Mouse (Mus musculus) gastrocnemius, adult 2 months (tissue): Measurements from ENCODE around the gene Ccr1l1. TPM values are rescaled to one million over a fixed set of nuclear protein-coding genes. Genes with fewer than 3 reads are reported as not detected.

Experiments
- DNase-seq: peaks from one replicate; pipeline ENCODE4 v3.0.0; 2022
- H3K27ac ChIP-seq: fragments of 200-600 bp; 2 replicates; pipeline ENCODE4 v1.8.1; 2022; ENCODE audit warnings: mild to moderate bottlenecking
- H3K4me3 ChIP-seq: fragments of 200-600 bp; 2 replicates; pipeline ENCODE4 v1.8.1; 2022; ENCODE audit warnings: mild to moderate bottlenecking, moderate library complexity
- CTCF ChIP-seq: fragments of 200-600 bp; IDR thresholded peaks from 2 replicates; pipeline ENCODE4 v1.8.1; 2022; ENCODE audit warnings: antibody characterized with exemption, mild to moderate bottlenecking, moderate library complexity
- intact Hi-C: fragments of 180-260 bp; cut with DNase I; formaldehyde crosslinking; loops from one replicate; pipeline ENCODE4 v1.15.1; 2025
- total RNA-seq, 2 experiments: library from RNA; stranded (reverse); gene quantifications; 2 replicates each; pipeline ENCODE4 v1.2.3; 2021

The Ccr1l1 gene
- total RNA-seq, 2 experiments from 2014 or later: not detected

DNA sequence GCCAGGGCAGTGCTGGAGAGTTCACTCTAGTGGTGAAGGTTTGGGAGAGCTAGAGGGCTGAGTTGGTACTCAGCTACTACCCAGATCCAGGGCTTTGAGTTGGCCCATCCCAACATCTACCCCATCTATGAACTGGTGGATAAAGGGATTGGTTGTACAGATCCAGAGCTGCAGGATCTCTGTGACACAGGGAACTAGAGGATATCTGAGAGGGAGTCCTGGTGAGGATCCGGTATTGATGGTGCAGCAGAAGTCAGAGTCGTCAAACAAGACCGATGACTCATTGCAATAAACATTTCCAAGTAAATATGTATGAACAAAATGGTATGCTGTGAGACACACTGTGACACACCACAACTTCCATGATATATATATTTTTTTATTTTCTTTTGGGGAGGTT is 47.3 kb downstream of the Ccr1l1 start:
- Histone ChIP-seq H3K27ac (no peak overlapping the region; the same call in 1 of the 2 replicates), H3K4me3 (no peak overlapping the region)
- TF ChIP-seq CTCF: no peak
- intact Hi-C loops: no loop called here
- no peak for DNase-seq

- no peak for TF ChIP-seq CTCF
- intact Hi-C loops: no loop called here
- no peak for DNase-seq
- Histone ChIP-seq H3K4me3 (no peak overlapping the region), H3K27ac (no peak overlapping the region; the same call in 1 of the 2 replicates)
Measured at GRCm38 (mm10) chr9:123930476-123930875, 47.7 kb downstream of the Ccr1l1 start.

GRCm38 (mm10) chr9:123929936-123930335 is 48.3 kb downstream of the Ccr1l1 start:
- no peak overlapping the region for H3K4me3 ChIP-seq
- DNase-seq: no peak
- intact Hi-C loops: no loop called here
- no peak for TF ChIP-seq CTCF
- no peak overlapping the region for H3K27ac ChIP-seq

- DNase-seq: no peak
- intact Hi-C loops: no loop called here
- peak; percentile 23; the same call in 1 of the 2 replicates for TF ChIP-seq CTCF
- Histone ChIP-seq H3K27ac (peak overlapping the region; percentile 39; the same call in 1 of the 2 replicates), H3K4me3 (no peak overlapping the region)
Measured at GRCm38 (mm10) chr9:123928759-123929246, 49.4 kb downstream of the Ccr1l1 start.

- Histone ChIP-seq H3K27ac (peak overlapping the region; percentile 40), H3K4me3 (no peak overlapping the region)
- TF ChIP-seq CTCF: no peak
- intact Hi-C loops: no loop called here
- DNase-seq: no peak
Measured at GRCm38 (mm10) chr9:123928118-123928758, 50.0 kb downstream of the Ccr1l1 start.

- intact Hi-C loops: no loop called here
- no peak for DNase-seq
- H3K27ac ChIP-seq: peak overlapping the region; percentile 40; the same call in 1 of the 2 replicates
- no peak for TF ChIP-seq CTCF
- H3K4me3 ChIP-seq: no peak overlapping the region
Measured at GRCm38 (mm10) chr9:123927281-123927960, 50.8 kb downstream of the Ccr1l1 start.

Other genes with a start within 250 kb of the Ccr1l1 start
- under 1 TPM in 1 of 2 experiments, not detected in 1; 0.15 TPM for gene Cxcr6, start 171.9 kb downstream of the Ccr1l1 start, total RNA-seq
- gene Fyco1, start 126.5 kb downstream of the Ccr1l1 start, total RNA-seq: 100 to 1,000 TPM; 160 to 205 TPM
- gene Xcr1, start 116.4 kb downstream of the Ccr1l1 start, total RNA-seq: not detected
- gene Ccr1, start 9.7 kb downstream of the Ccr1l1 start, total RNA-seq: under 1 TPM in 1 of 2 experiments, not detected in 1; 0.13 TPM
- not detected for gene Ccr3, start 43.6 kb upstream of the Ccr1l1 start, total RNA-seq
- under 1 TPM; 0.47 to 0.51 TPM for gene Ccr2, start 123.5 kb upstream of the Ccr1l1 start, total RNA-seq
- gene Ccr5, start 143.1 kb upstream of the Ccr1l1 start, total RNA-seq: under 1 TPM; 0.11 to 0.77 TPM